Mouse (Mus musculus): ENCODE results near the gene Grb2.

Grb2 gene

GRCm38 (mm10) chr11:115632247-115632646, 76.2 kb downstream of the Grb2 start:
- in situ Hi-C loops (cut with MboI; ENCODE audit: unreplicated experiment in 2 of 2) = no loop called here

GRCm38 (mm10) chr11:115631505-115631890, 76.9 kb downstream of the Grb2 start:
- in situ Hi-C loops (cut with MboI; ENCODE audit: unreplicated experiment in 2 of 2) = no loop called here

GRCm38 (mm10) chr11:115630532-115631504, 77.6 kb downstream of the Grb2 start:
- in situ Hi-C loops (cut with MboI; ENCODE audit: unreplicated experiment in 2 of 2) = no loop called here

DNA sequence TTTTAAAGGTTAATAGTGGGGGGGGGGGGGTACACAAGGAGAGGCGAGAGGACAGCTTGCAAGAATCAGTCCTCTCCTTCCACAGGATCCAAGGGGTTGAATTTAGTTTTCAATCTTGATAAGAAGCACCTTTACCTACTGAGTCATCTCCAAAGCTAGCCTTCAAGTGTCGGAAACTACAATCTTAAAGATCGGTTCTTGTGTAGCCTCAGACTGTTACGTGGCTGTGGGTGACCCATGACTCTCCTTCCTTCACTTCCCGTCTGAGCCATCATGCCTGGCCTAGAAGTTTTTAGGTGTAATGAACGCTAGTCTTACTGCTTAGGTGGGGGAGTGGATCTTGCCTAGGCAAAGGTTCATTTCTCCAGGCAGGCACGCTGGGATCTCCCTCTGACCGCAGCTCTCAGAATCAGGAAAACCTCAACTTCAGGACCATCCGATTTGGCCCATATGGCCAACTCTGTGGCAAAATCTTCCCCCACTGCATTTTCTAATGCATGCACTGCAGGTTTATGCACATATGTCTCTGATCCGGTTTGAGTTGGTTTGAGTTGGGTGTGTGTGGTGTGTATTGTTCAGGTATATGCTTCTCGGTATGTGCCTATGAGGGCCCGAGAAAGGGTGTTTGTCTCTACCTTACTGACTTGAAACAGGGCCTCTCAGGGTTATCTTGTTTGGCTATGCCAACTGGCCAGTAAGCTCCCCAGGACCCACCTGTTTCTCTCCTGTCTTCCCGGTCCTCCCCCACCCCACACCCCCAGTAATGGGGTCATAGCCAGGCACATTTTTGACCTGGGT, 78.5 kb downstream of the Grb2 start:
- in situ Hi-C loops (cut with MboI; ENCODE audit: unreplicated experiment in 2 of 2) = no loop called here

DNA sequence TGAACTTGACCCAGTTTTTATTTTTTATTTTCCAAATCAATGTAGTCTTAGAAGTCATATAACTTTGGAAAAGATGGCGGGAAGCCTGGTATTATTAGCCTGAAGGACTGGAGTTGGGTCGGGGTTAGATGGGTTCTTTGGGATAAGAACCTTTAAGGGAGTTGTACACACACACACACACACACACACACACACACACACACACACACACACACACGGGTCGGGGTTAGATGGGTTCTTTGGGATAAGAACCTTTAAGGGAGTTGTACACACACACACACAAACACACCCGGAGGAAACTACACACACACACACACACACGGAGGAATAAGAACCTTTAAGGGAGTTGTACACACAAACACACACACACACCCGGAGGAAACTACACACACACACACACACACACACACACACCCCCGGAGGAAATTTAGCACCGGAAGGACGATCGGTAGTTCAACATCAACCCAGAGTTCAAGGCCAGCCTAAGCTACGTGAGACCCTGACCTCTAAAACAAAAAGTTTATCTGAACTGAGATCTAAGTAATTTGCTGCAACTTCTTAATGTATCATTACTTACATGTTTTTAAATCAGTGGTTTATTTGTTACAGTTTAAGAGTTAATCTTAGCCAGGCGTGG, 79.8 kb downstream of the Grb2 start:
- in situ Hi-C loops (cut with MboI; ENCODE audit: unreplicated experiment in 2 of 2) = no loop called here

- in situ Hi-C loops (cut with MboI; ENCODE audit: unreplicated experiment in 2 of 2) = no loop called here
Measured at GRCm38 (mm10) chr11:115627705-115628464, 80.5 kb downstream of the Grb2 start, which contains the start of gene Slc25a19. TSS of gene Slc25a19 (minus strand) at chr11:115628295.

DNA sequence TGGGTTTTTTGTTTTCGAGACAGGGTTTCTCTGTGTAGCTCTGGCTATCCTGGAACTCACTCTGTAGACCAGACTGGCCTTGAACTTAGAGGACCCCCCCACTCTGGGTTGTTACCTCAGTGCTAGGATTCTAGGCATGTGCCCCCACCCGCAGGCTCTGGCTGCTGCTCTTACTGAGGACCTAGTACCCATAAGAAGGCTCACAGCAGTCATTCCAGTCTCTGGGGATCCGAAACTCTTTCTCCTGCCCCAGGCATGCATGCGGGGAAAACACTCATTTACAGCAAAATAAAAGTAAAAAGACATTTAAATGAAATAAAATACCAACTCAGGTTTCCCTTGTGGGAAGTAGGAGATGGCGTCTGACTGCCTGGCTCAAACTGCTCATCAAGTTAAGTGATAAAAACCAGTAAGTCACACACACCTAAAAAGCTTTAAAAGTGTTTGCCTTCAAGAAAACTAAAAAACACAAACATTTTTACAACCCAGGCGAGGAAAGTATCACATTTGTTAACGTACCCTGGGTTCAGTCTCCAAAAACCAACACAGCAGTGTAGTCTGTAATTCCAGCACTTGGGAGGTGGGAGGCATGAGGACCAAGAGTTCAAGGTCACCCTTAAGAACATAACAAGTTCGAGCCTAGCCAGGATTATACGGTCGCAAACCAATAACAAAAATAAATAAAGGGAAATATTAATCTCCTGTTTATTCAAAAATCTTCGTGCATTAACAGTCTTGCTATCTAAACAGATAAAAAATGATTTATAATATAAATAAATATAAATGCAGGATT, 81.4 kb downstream of the Grb2 start:
- in situ Hi-C loops (cut with MboI; ENCODE audit: unreplicated experiment in 2 of 2) = no loop called here

- in situ Hi-C loops (cut with MboI; ENCODE audit: unreplicated experiment in 2 of 2) = no loop called here
Measured at GRCm38 (mm10) chr11:115625877-115626276, 82.5 kb downstream of the Grb2 start.

DNA sequence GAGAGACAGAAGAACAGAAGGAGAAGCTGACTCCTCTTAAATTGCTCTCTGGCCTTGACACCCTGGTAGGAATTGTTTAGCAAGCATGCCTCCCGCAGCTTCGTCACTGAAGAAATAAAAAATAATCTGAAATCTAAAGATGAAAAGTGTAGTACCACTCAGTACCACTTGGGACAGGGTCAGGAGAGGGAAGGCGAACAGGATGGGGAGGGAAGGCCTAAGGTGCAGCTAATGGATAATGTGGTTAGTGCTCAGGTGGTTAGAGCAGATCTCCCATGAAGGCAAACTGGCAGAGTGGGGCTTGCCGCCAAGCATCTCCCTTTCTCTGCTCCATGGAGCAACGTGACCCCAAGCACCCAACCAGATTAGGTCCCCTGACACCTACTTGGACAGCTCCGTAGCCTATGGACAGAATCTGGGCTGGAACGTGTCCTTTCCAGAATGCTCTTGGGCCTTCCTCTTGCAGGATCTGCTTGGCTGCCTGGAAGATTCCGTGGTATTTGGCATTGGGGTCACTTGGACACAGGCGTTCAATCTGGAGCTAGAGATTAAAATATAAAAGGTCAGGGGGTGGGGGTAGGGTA, 84.8 kb downstream of the Grb2 start:
- in situ Hi-C loops (cut with MboI; ENCODE audit: unreplicated experiment in 2 of 2) = no loop called here

DNA sequence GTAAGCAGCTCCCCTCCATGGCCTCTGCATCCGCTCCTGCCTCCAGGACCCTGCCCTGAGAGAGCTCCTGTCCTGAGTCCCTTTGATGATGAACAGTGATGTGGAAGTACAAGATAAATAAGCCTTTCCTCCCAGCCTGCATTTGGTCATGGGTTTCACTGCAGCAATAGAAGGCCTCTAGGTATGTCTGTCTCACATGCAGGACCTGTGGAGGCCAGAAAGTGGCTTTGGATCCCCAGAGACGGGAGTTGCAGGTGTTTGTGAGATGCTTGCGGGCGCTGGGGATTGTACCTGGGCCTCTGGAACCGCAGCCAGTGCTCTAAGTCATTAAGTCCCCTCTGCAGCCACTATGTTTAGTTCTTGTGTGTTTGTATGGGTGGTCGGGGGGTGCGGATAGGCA, 88.4 kb downstream of the Grb2 start:
- in situ Hi-C loops (cut with MboI; ENCODE audit: unreplicated experiment in 2 of 2) = loop anchor here (10.0 kb wide), 2 partner anchors 195 to 265 kb away; partner anchors contain the start of genes Caskin2 (in 1 of the 2) and Tsen54 (in 1 of the 2)

DNA sequence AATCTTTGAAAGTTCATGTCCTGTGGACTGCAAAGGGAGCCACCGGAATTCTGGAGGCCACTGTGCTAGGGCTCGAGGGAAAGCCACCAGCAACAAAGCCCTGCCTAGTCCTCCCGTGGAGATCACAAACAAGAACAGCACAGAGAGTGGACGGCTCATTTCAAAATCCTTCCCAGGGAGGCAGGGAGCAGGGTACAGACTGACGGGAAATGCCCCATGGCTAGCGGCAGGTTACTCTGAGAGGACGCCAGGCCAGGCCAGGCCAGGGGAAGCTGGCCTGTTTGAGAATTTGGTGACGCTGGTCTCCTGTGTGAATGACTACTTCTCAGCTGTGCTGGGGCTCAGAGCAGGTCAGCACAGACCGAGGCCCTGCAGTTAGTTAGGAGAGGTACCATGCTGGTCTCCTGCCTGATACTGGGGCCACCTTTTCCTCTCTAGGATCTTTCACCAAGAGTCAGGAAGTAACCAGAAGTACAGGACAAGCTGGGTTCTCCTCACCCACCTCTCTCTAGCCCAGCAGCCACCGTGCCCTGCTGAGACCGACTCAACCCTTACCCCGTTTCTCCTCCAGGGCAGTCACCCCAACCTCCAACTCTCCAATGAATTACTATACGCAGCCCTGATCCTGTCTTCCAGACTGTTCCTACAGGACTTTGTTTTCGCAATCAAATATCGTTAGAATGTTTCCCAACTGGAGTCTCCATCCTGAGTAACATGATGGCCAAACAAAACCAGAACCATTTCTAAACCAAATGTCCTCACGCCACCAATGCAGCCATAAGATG, 89.5 kb downstream of the Grb2 start:
- in situ Hi-C loops (cut with MboI; ENCODE audit: unreplicated experiment in 2 of 2) = loop anchor here (10.0 kb wide), 2 partner anchors 196 to 264 kb away; partner anchors contain the start of genes Caskin2 (in 1 of the 2) and Tsen54 (in 1 of the 2)

- in situ Hi-C loops (cut with MboI; ENCODE audit: unreplicated experiment in 2 of 2) = loop anchor here (10.0 kb wide), 2 partner anchors 197 to 263 kb away; partner anchors contain the start of genes Caskin2 (in 1 of the 2) and Tsen54 (in 1 of the 2)
Measured at GRCm38 (mm10) chr11:115618001-115618400, 90.4 kb downstream of the Grb2 start.

- in situ Hi-C loops (cut with MboI; ENCODE audit: unreplicated experiment in 2 of 2) = loop anchor here (10.0 kb wide), 2 partner anchors 198 to 262 kb away; partner anchors contain the start of genes Caskin2 (in 1 of the 2) and Tsen54 (in 1 of the 2)
Measured at GRCm38 (mm10) chr11:115616893-115617292, 91.5 kb downstream of the Grb2 start.

- in situ Hi-C loops (cut with MboI; ENCODE audit: unreplicated experiment in 2 of 2) = loop anchor here (10.0 kb wide), 2 partner anchors 198 to 262 kb away; partner anchors contain the start of genes Caskin2 (in 1 of the 2) and Tsen54 (in 1 of the 2)
Measured at GRCm38 (mm10) chr11:115616371-115616770, 92.0 kb downstream of the Grb2 start.

- in situ Hi-C loops (cut with MboI; ENCODE audit: unreplicated experiment in 2 of 2) = loop anchor here (10.0 kb wide), 2 partner anchors 199 to 261 kb away; partner anchors contain the start of genes Caskin2 (in 1 of the 2) and Tsen54 (in 1 of the 2)
Measured at GRCm38 (mm10) chr11:115615875-115616274, 92.5 kb downstream of the Grb2 start.

GRCm38 (mm10) chr11:115615108-115615825, 93.1 kb downstream of the Grb2 start:
- in situ Hi-C loops (cut with MboI; ENCODE audit: unreplicated experiment in 2 of 2) = loop anchor here (10.0 kb wide), 2 partner anchors 200 to 260 kb away; partner anchors contain the start of genes Caskin2 (in 1 of the 2) and Tsen54 (in 1 of the 2)

Measured in v-Abl transformed pro-B cells (cell line).